Mouse (Mus musculus) cerebellum, adult 9-10 months (tissue): ENCODE results near the gene Fthl17b.
"Not testable (repeated sequence)": the region's sequence is repeated elsewhere in the genome, so short reads cannot be mapped to it uniquely, and the experiment has no call there.

Source experiments
- DNase-seq: peaks from one replicate; pipeline ENCODE4 v3.0.0; 2022

The Fthl17b gene

GRCm38 (mm10) chrX:8962875-8963274 is at the start of gene Fthl17b:
Gene Fthl17b, minus strand, starts transcription at chrX:8962975.
- DNase-seq, result not testable (repeated sequence)

- not testable (repeated sequence) for DNase-seq
Observed at GRCm38 (mm10) chrX:8986655-8987054, 23.9 kb upstream of the Fthl17b start, which contains the start of gene Fthl17d. Gene Fthl17d, minus strand, starts transcription at chrX:8986755.

GRCm38 (mm10) chrX:8976459-8976858 is 13.7 kb upstream of the Fthl17b start, which contains the start of gene Fthl17c:
Gene Fthl17c, minus strand, starts transcription at chrX:8976559.
- DNase-seq, result not testable (repeated sequence)

GRCm38 (mm10) chrX:8964618-8965017 is 1.8 kb upstream of the Fthl17b start:
- not testable (repeated sequence) for DNase-seq

- peak; percentile 84 for DNase-seq
Observed at GRCm38 (mm10) chrX:8948130-8948805, 14.5 kb downstream of the Fthl17b start.

GRCm38 (mm10) chrX:8944041-8944440 is 18.7 kb downstream of the Fthl17b start:
- no peak for DNase-seq

GRCm38 (mm10) chrX:8927308-8927707 is 35.5 kb downstream of the Fthl17b start:
- no peak for DNase-seq

- no peak for DNase-seq
Observed at GRCm38 (mm10) chrX:8921813-8922607, 40.8 kb downstream of the Fthl17b start.

- no peak for DNase-seq
Observed at GRCm38 (mm10) chrX:8921080-8921479, 41.7 kb downstream of the Fthl17b start.
